Mouse (Mus musculus): ENCODE data around the gene Clca3a1. TPM values are rescaled to one million over a fixed set of nuclear protein-coding genes. Genes with fewer than 3 reads are reported as not detected.

Gene Clca3a1
- polyA plus RNA-seq, 1 experiment from 2014 or later: 3.9 TPM

- H3K36me3 ChIP-seq (replicated peaks): peaks cover 73% of the 10 kb centered on the region
- no peaks in the 10 kb centered on the region for H3K27me3 ChIP-seq
- H3K4me3 ChIP-seq (replicated peaks): no peak overlapping the region
- ATAC-seq (ENCODE audit: insufficient read depth): no peak
- H3K4me2 ChIP-seq: no peak overlapping the region
- peaks cover 19% of the 10 kb centered on the region for H3K4me1 ChIP-seq (replicated peaks)
- WGBS (ENCODE audit: insufficient replicate concordance): 61% methylated on average over 3 of the region's 3 CpGs
- no peaks in the 10 kb centered on the region for H3K9me3 ChIP-seq (replicated peaks)
- H3K27ac ChIP-seq (replicated peaks): peak overlapping the region; percentile 42; the same call in 1 of the 2 replicates
- H3K9ac ChIP-seq: no peak overlapping the region
Observed at GRCm38 (mm10) chr3:144697942-144698341, 62.8 kb downstream of the Clca3a1 start.

- Histone ChIP-seq H3K27ac (replicated peaks) (no peak overlapping the region), H3K9ac (no peak overlapping the region), H3K9me3 (replicated peaks) (no peaks in the 10 kb centered on the region), H3K27me3 (no peaks in the 10 kb centered on the region), H3K4me3 (replicated peaks) (no peak overlapping the region), H3K36me3 (replicated peaks) (peaks cover 73% of the 10 kb centered on the region), H3K4me1 (replicated peaks) (peaks cover 19% of the 10 kb centered on the region), H3K4me2 (no peak overlapping the region)
- ATAC-seq (ENCODE audit: insufficient read depth): no peak
- WGBS (ENCODE audit: insufficient replicate concordance): 38% methylated on average over 5 of the region's 5 CpGs
Observed at GRCm38 (mm10) chr3:144697154-144697553, 63.6 kb downstream of the Clca3a1 start.

- Histone ChIP-seq H3K27ac (replicated peaks) (no peak overlapping the region), H3K27me3 (no peaks in the 10 kb centered on the region), H3K9me3 (replicated peaks) (no peaks in the 10 kb centered on the region), H3K9ac (no peak overlapping the region), H3K4me3 (replicated peaks) (no peak overlapping the region), H3K36me3 (replicated peaks) (peaks cover 82% of the 10 kb centered on the region), H3K4me1 (replicated peaks) (peaks cover 21% of the 10 kb centered on the region), H3K4me2 (no peak overlapping the region)
- WGBS (ENCODE audit: insufficient replicate concordance): 82% methylated on average over 7 of the region's 7 CpGs
- ATAC-seq (ENCODE audit: insufficient read depth): no peak
Observed at GRCm38 (mm10) chr3:144694941-144695340, 65.8 kb downstream of the Clca3a1 start.

GRCm38 (mm10) chr3:144694040-144694439 is 66.7 kb downstream of the Clca3a1 start:
- no peaks in the 10 kb centered on the region for H3K27me3 ChIP-seq
- ATAC-seq (ENCODE audit: insufficient read depth): no peak
- H3K9me3 ChIP-seq (replicated peaks): no peaks in the 10 kb centered on the region
- 89% methylated on average over 10 of the region's 10 CpGs for WGBS (ENCODE audit: insufficient replicate concordance)
- no peak overlapping the region for H3K9ac ChIP-seq
- H3K4me1 ChIP-seq (replicated peaks): peaks cover 24% of the 10 kb centered on the region
- H3K36me3 ChIP-seq (replicated peaks): peaks cover 85% of the 10 kb centered on the region
- H3K27ac ChIP-seq (replicated peaks): no peak overlapping the region
- H3K4me3 ChIP-seq (replicated peaks): no peak overlapping the region
- H3K4me2 ChIP-seq: no peak overlapping the region

GRCm38 (mm10) chr3:144692052-144692451 is 68.7 kb downstream of the Clca3a1 start:
- H3K4me1 ChIP-seq (replicated peaks): peaks cover 20% of the 10 kb centered on the region
- ATAC-seq (ENCODE audit: insufficient read depth): no peak
- WGBS (ENCODE audit: insufficient replicate concordance): 54% methylated on average over 3 of the region's 3 CpGs

GRCm38 (mm10) chr3:144689236-144689635 is 71.5 kb downstream of the Clca3a1 start:
- ATAC-seq (ENCODE audit: insufficient read depth): peak; percentile 95
- Histone ChIP-seq H3K4me1 (replicated peaks) (peaks cover 33% of the 10 kb centered on the region), H3K27ac (replicated peaks) (peak overlapping the region; percentile 66), H3K27me3 (no peaks in the 10 kb centered on the region), H3K9ac (no peak overlapping the region), H3K36me3 (replicated peaks) (peaks cover 74% of the 10 kb centered on the region), H3K4me3 (replicated peaks) (no peak overlapping the region), H3K4me2 (peak overlapping the region; percentile 29), H3K9me3 (replicated peaks) (no peaks in the 10 kb centered on the region)
- 21% methylated on average over 11 of the region's 11 CpGs for WGBS (ENCODE audit: insufficient replicate concordance)

More at GRCm38 (mm10) chr3:144692052-144692451, 68.7 kb downstream of the Clca3a1 start:
- Histone ChIP-seq H3K9me3 (replicated peaks) (no peaks in the 10 kb centered on the region), H3K4me3 (replicated peaks) (no peak overlapping the region), H3K9ac (no peak overlapping the region), H3K4me2 (no peak overlapping the region), H3K27ac (replicated peaks) (no peak overlapping the region), H3K36me3 (replicated peaks) (peaks cover 81% of the 10 kb centered on the region), H3K27me3 (no peaks in the 10 kb centered on the region)

- H3K9ac ChIP-seq: no peak overlapping the region
- no peak overlapping the region for H3K4me2 ChIP-seq
- no peak for ATAC-seq (ENCODE audit: insufficient read depth)
- H3K4me3 ChIP-seq (replicated peaks): no peak overlapping the region
- peaks cover 67% of the 10 kb centered on the region for H3K36me3 ChIP-seq (replicated peaks)
- H3K4me1 ChIP-seq (replicated peaks): peaks cover 42% of the 10 kb centered on the region
- WGBS (ENCODE audit: insufficient replicate concordance): 84% methylated on average over 8 of the region's 8 CpGs
- H3K27me3 ChIP-seq: no peaks in the 10 kb centered on the region
- H3K9me3 ChIP-seq (replicated peaks): no peaks in the 10 kb centered on the region
- H3K27ac ChIP-seq (replicated peaks): peak overlapping the region; percentile 7; the same call in 1 of the 2 replicates
Observed at GRCm38 (mm10) chr3:144688284-144688683, 72.5 kb downstream of the Clca3a1 start.

GRCm38 (mm10) chr3:144687618-144688017 is 73.2 kb downstream of the Clca3a1 start:
- WGBS (ENCODE audit: insufficient replicate concordance): 85% methylated on average over 9 of the region's 9 CpGs
- no peak overlapping the region for H3K9ac ChIP-seq
- H3K36me3 ChIP-seq (replicated peaks): peaks cover 60% of the 10 kb centered on the region
- H3K4me3 ChIP-seq (replicated peaks): no peak overlapping the region
- H3K27ac ChIP-seq (replicated peaks): 0 out of 2 replicates have a peak overlapping the region, but pooled peaks have one; percentile 45
- H3K9me3 ChIP-seq (replicated peaks): no peaks in the 10 kb centered on the region
- ATAC-seq (ENCODE audit: insufficient read depth): no peak
- no peak overlapping the region for H3K4me2 ChIP-seq
- peaks cover 49% of the 10 kb centered on the region for H3K4me1 ChIP-seq (replicated peaks)
- H3K27me3 ChIP-seq: no peaks in the 10 kb centered on the region

- Histone ChIP-seq H3K27me3 (no peaks in the 10 kb centered on the region), H3K9ac (no peak overlapping the region), H3K4me2 (no peak overlapping the region), H3K4me1 (replicated peaks) (peaks cover 63% of the 10 kb centered on the region), H3K4me3 (replicated peaks) (no peak overlapping the region), H3K27ac (replicated peaks) (0 out of 2 replicates have a peak overlapping the region, but pooled peaks have one; percentile 39), H3K36me3 (replicated peaks) (peaks cover 52% of the 10 kb centered on the region), H3K9me3 (replicated peaks) (no peaks in the 10 kb centered on the region)
- WGBS (ENCODE audit: insufficient replicate concordance): 76% methylated on average over 5 of the region's 5 CpGs
- no peak for ATAC-seq (ENCODE audit: insufficient read depth)
Observed at GRCm38 (mm10) chr3:144686146-144686545, 74.6 kb downstream of the Clca3a1 start.

- WGBS (ENCODE audit: insufficient replicate concordance): 36% methylated on average over 12 of the region's 12 CpGs
- no peaks in the 10 kb centered on the region for H3K9me3 ChIP-seq (replicated peaks)
- H3K4me3 ChIP-seq (replicated peaks): 0 out of 2 replicates have a peak overlapping the region, but pooled peaks have one; percentile 6
- H3K9ac ChIP-seq: peak overlapping the region; percentile 37; the same call in 1 of the 2 replicates
- H3K4me2 ChIP-seq: peak overlapping the region; percentile 50
- H3K27ac ChIP-seq (replicated peaks): peak overlapping the region; percentile 92
- no peaks in the 10 kb centered on the region for H3K27me3 ChIP-seq
- peak; percentile 88 for ATAC-seq (ENCODE audit: insufficient read depth)
- peaks cover 32% of the 10 kb centered on the region for H3K36me3 ChIP-seq (replicated peaks)
- H3K4me1 ChIP-seq (replicated peaks): peaks cover 68% of the 10 kb centered on the region
Observed at GRCm38 (mm10) chr3:144683136-144683814, 77.5 kb downstream of the Clca3a1 start.

- 39% methylated on average over 5 of the region's 5 CpGs for WGBS (ENCODE audit: insufficient replicate concordance)
Observed at GRCm38 (mm10) chr3:144681542-144681941, 79.2 kb downstream of the Clca3a1 start.

More at GRCm38 (mm10) chr3:144681542-144681941, 79.2 kb downstream of the Clca3a1 start:
- H3K36me3 ChIP-seq (replicated peaks): peaks cover 21% of the 10 kb centered on the region
- no peaks in the 10 kb centered on the region for H3K27me3 ChIP-seq
- peak overlapping the region; percentile 92 for H3K27ac ChIP-seq (replicated peaks)
- H3K9ac ChIP-seq: no peak overlapping the region
- no peak overlapping the region for H3K4me2 ChIP-seq
- H3K4me3 ChIP-seq (replicated peaks): no peak overlapping the region
- H3K4me1 ChIP-seq (replicated peaks): peaks cover 77% of the 10 kb centered on the region
- no peaks in the 10 kb centered on the region for H3K9me3 ChIP-seq (replicated peaks)
- ATAC-seq (ENCODE audit: insufficient read depth): peak; percentile 16; the same call in 1 of the 2 replicates
